Mouse (Mus musculus): ENCODE data around the gene Gm5796. TPM values are rescaled to one million over a fixed set of nuclear protein-coding genes. Genes with fewer than 3 reads are reported as not detected.

Gm5796 gene
- polyA plus RNA-seq (2012; rRNA removed), result 0.52 and 1.0 TPM in 2 replicates

GRCm38 (mm10) chr14:4023641-4024040 is at the start of gene Gm5796:
Gene Gm5796 (plus strand): TSS chr14:4023941.

GRCm38 (mm10) chr14:3998094-3998493 is 25.6 kb upstream of the Gm5796 start, which contains the start of gene Gm3099:
Gene Gm3099 (plus strand): TSS chr14:3998394.

GRCm38 (mm10) chr14:4083820-4084219 is 60.1 kb downstream of the Gm5796 start, which contains the start of gene Gm3115:
Gene Gm3115 (plus strand): TSS chr14:4084120.

Other genes with a start within 250 kb of the Gm5796 start
- gene Gm3002, start 213.9 kb upstream of the Gm5796 start, polyA plus RNA-seq (2012; rRNA removed), result 1.2 and 2.3 TPM in 2 replicates
- gene Gm3033, start 177.7 kb upstream of the Gm5796 start, polyA plus RNA-seq (2012; rRNA removed), result not detected in 2 replicates
- gene Gm2916, start 139.8 kb upstream of the Gm5796 start, polyA plus RNA-seq (2012; rRNA removed), result 0.06 and 0.14 TPM in 2 replicates
- gene Gm3029, start 92.2 kb upstream of the Gm5796 start, polyA plus RNA-seq (2012; rRNA removed), result 0.17 TPM in 1 of 2 replicates, not detected in the other
- gene Gm3095, start 60.4 kb upstream of the Gm5796 start, polyA plus RNA-seq (2012; rRNA removed), result 0.13 and 0.32 TPM in 2 replicates
- gene Gm3099, start 25.5 kb upstream of the Gm5796 start, polyA plus RNA-seq (2012; rRNA removed), result not detected in 2 replicates
- not detected in 2 replicates for gene Gm3115, start 60.2 kb downstream of the Gm5796 start, polyA plus RNA-seq (2012; rRNA removed)
- gene Gm8108, start 86.6 kb downstream of the Gm5796 start, polyA plus RNA-seq (2012; rRNA removed), result 1.1 and 2.5 TPM in 2 replicates
- gene Gm3127, start 141.1 kb downstream of the Gm5796 start, polyA plus RNA-seq (2012; rRNA removed), result 0.04 TPM in 1 of 2 replicates, not detected in the other
- 0.60 and 1.6 TPM in 2 replicates for gene Gm2974, start 158.6 kb downstream of the Gm5796 start, polyA plus RNA-seq (2012; rRNA removed)
- gene Gm3138, start 225.7 kb downstream of the Gm5796 start, polyA plus RNA-seq (2012; rRNA removed), result not detected in 2 replicates